Mouse (Mus musculus): ENCODE measurements around the gene Slc25a38. TPM values are rescaled to one million over a fixed set of nuclear protein-coding genes. Genes with fewer than 3 reads are reported as not detected.

Slc25a38 gene
- polyA plus RNA-seq, 2 experiments: 26.0 to 31.9 TPM

GRCm38 (mm10) chr9:120118212-120118611 lies 8.0 kb downstream of the Slc25a38 start:
- Histone ChIP-seq H3K36me3 (ENCODE audit: control insufficient read depth, insufficient read depth, low read length) (peaks cover 61% of the 10 kb centered on the region), H3K4me2 (replicated peaks; ENCODE audit: low read depth, low read length, severe bottlenecking) (no peak overlapping the region), H3K4me3 (replicated peaks; ENCODE audit: low read length) (no peak overlapping the region), H3K4me1 (ENCODE audit: control insufficient read depth, insufficient read depth, low read length) (no peaks in the 10 kb centered on the region), H3K27ac (replicated peaks; ENCODE audit: low read depth, low read length) (no peak overlapping the region), H3K9ac (ENCODE audit: low read depth, low read length, severe bottlenecking) (no peak overlapping the region), H3K27me3 (ENCODE audit: control insufficient read depth, insufficient read depth, low read length) (no peaks in the 10 kb centered on the region), H3K9me3 (ENCODE audit: control insufficient read depth, low read length) (no peaks in the 10 kb centered on the region)
- ATAC-seq (ENCODE audit: low FRiP score, low read depth): no peak
- no peak for DNase-seq (ENCODE audit: low spot score)
- 84% methylated on average over 4 of the region's 4 CpGs for WGBS
- no peak for TF ChIP-seq POLR2A (IDR thresholded peaks at IDR 0.05; ENCODE audit: borderline replicate concordance, extremely low read depth, insufficient read depth, insufficient read length)

GRCm38 (mm10) chr9:120120503-120120902 lies 10.3 kb downstream of the Slc25a38 start:
- Histone ChIP-seq H3K9ac (ENCODE audit: low read depth, low read length, severe bottlenecking) (no peak overlapping the region), H3K4me3 (replicated peaks; ENCODE audit: low read length) (no peak overlapping the region), H3K4me2 (replicated peaks; ENCODE audit: low read depth, low read length, severe bottlenecking) (no peak overlapping the region), H3K36me3 (ENCODE audit: control insufficient read depth, insufficient read depth, low read length) (peaks cover 72% of the 10 kb centered on the region), H3K27ac (replicated peaks; ENCODE audit: low read depth, low read length) (no peak overlapping the region), H3K27me3 (ENCODE audit: control insufficient read depth, insufficient read depth, low read length) (no peaks in the 10 kb centered on the region), H3K4me1 (ENCODE audit: control insufficient read depth, insufficient read depth, low read length) (no peaks in the 10 kb centered on the region), H3K9me3 (ENCODE audit: control insufficient read depth, low read length) (no peaks in the 10 kb centered on the region)
- 89% methylated on average over 7 of the region's 7 CpGs for WGBS
- no peak for DNase-seq (ENCODE audit: low spot score)
- TF ChIP-seq POLR2A (IDR thresholded peaks at IDR 0.05; ENCODE audit: borderline replicate concordance, extremely low read depth, insufficient read depth, insufficient read length): no peak
- ATAC-seq (ENCODE audit: low FRiP score, low read depth): no peak

- ATAC-seq (ENCODE audit: low FRiP score, low read depth) (peak; percentile 3; the same call in 1 of the 2 replicates), DNase-seq (ENCODE audit: low spot score) (no peak)
- Histone ChIP-seq H3K27ac (replicated peaks; ENCODE audit: low read depth, low read length) (peak overlapping the region; percentile 75), H3K4me1 (ENCODE audit: control insufficient read depth, insufficient read depth, low read length) (peaks cover 12% of the 10 kb centered on the region), H3K4me2 (replicated peaks; ENCODE audit: low read depth, low read length, severe bottlenecking) (peak overlapping the region; percentile 46), H3K36me3 (ENCODE audit: control insufficient read depth, insufficient read depth, low read length) (peaks cover 55% of the 10 kb centered on the region), H3K9ac (ENCODE audit: low read depth, low read length, severe bottlenecking) (peak overlapping the region; percentile 99), H3K9me3 (ENCODE audit: control insufficient read depth, low read length) (no peaks in the 10 kb centered on the region), H3K4me3 (replicated peaks; ENCODE audit: low read length) (peak overlapping the region; percentile 100), H3K27me3 (ENCODE audit: control insufficient read depth, insufficient read depth, low read length) (no peaks in the 10 kb centered on the region)
- WGBS: 53% methylated on average over 11 of the region's 11 CpGs
- no peak for TF ChIP-seq POLR2A (IDR thresholded peaks at IDR 0.05; ENCODE audit: borderline replicate concordance, extremely low read depth, insufficient read depth, insufficient read length)
Measured at GRCm38 (mm10) chr9:120126868-120127267, 16.7 kb downstream of the Slc25a38 start.

- Histone ChIP-seq H3K27me3 (ENCODE audit: control insufficient read depth, insufficient read depth, low read length) (no peaks in the 10 kb centered on the region), H3K4me2 (replicated peaks; ENCODE audit: low read depth, low read length, severe bottlenecking) (peak within 1 kb of the TSS; percentile 68), H3K27ac (replicated peaks; ENCODE audit: low read depth, low read length) (peak within 1 kb of the TSS; percentile 93), H3K9ac (ENCODE audit: low read depth, low read length, severe bottlenecking) (peak within 1 kb of the TSS; percentile 99), H3K36me3 (ENCODE audit: control insufficient read depth, insufficient read depth, low read length) (peaks cover 57% of the 10 kb centered on the region), H3K4me3 (replicated peaks; ENCODE audit: low read length) (peak within 1 kb of the TSS; percentile 100), H3K9me3 (ENCODE audit: control insufficient read depth, low read length) (no peaks in the 10 kb centered on the region), H3K4me1 (ENCODE audit: control insufficient read depth, insufficient read depth, low read length) (peaks cover 12% of the 10 kb centered on the region)
- ATAC-seq (ENCODE audit: low FRiP score, low read depth): peak; percentile 96
- WGBS: under 1% methylated on average over 63 of the region's 72 CpGs
- peak; percentile 96; the same call in 1 of the 2 replicates for TF ChIP-seq POLR2A (IDR thresholded peaks at IDR 0.05; ENCODE audit: borderline replicate concordance, extremely low read depth, insufficient read depth, insufficient read length)
- peak; percentile 99 for DNase-seq (ENCODE audit: low spot score)
Measured at GRCm38 (mm10) chr9:120127538-120128251, 17.5 kb downstream of the Slc25a38 start, which contains the start of gene Rpsa. Gene Rpsa, plus strand, starts transcription at chr9:120127689.

GRCm38 (mm10) chr9:120129276-120129675 lies 19.1 kb downstream of the Slc25a38 start:
- no peak for TF ChIP-seq POLR2A (IDR thresholded peaks at IDR 0.05; ENCODE audit: borderline replicate concordance, extremely low read depth, insufficient read depth, insufficient read length)
- 73% methylated on average over 10 of the region's 10 CpGs for WGBS
- H3K4me1 ChIP-seq (ENCODE audit: control insufficient read depth, insufficient read depth, low read length): peaks cover 12% of the 10 kb centered on the region
- H3K9ac ChIP-seq (ENCODE audit: low read depth, low read length, severe bottlenecking): peak overlapping the region; percentile 99
- ATAC-seq (ENCODE audit: low FRiP score, low read depth): no peak
- H3K4me3 ChIP-seq (replicated peaks; ENCODE audit: low read length): peak overlapping the region; percentile 100
- H3K27me3 ChIP-seq (ENCODE audit: control insufficient read depth, insufficient read depth, low read length): no peaks in the 10 kb centered on the region
- H3K27ac ChIP-seq (replicated peaks; ENCODE audit: low read depth, low read length): no peak overlapping the region
- peak overlapping the region; percentile 68 for H3K4me2 ChIP-seq (replicated peaks; ENCODE audit: low read depth, low read length, severe bottlenecking)
- H3K9me3 ChIP-seq (ENCODE audit: control insufficient read depth, low read length): no peaks in the 10 kb centered on the region
- no peak for DNase-seq (ENCODE audit: low spot score)
- peaks cover 50% of the 10 kb centered on the region for H3K36me3 ChIP-seq (ENCODE audit: control insufficient read depth, insufficient read depth, low read length)

All from limb, embryonic 14.5 days (tissue).